Mouse (Mus musculus) small intestine, adult 10 weeks (tissue): ENCODE measurements around the gene Tet1. TPM values are rescaled to one million over a fixed set of nuclear protein-coding genes. Genes with fewer than 3 reads are reported as not detected.

ENCODE experiments used
- polyA plus RNA-seq: library from polyadenylated mRNA; stranded (reverse); fragments of 350-450 nt; fragmentation: Illumina TruSeq; extraction: RNeasy Lipid Tissue Mini Kit (QIAGEN cat#74804); gene quantifications from one replicate; pipeline ENCODE4 v1.2.3, GENCODE M21; 2014; ENCODE audit warnings: low replicate concordance

Gene Tet1
- polyA plus RNA-seq = 0.82 TPM

GRCm38 (mm10) chr10:62908896-62909295 lies at the start of gene Tet1:
TSS of gene Tet1 (minus strand) at chr10:62908996.

GRCm38 (mm10) chr10:62946738-62947471 lies 38.1 kb upstream of the Tet1 start, which contains the start of gene Dna2:
TSS of gene Dna2 (plus strand) at chr10:62947026.

GRCm38 (mm10) chr10:62919925-62920765 lies 11.3 kb upstream of the Tet1 start, which contains the start of gene Slc25a16:
TSS of gene Slc25a16 (plus strand) at chr10:62920633.

GRCm38 (mm10) chr10:62792177-62793090 lies 116.4 kb downstream of the Tet1 start, which contains the start of gene Ccar1:
TSS of gene Ccar1 (minus strand) at chr10:62792286.

Other genes starting within 250 kb of the Tet1 start
- 0.89 TPM for gene Stox1, start 182.9 kb downstream of the Tet1 start, polyA plus RNA-seq
- gene Ccar1, start 116.7 kb downstream of the Tet1 start, polyA plus RNA-seq = 192 TPM
- 39.1 TPM for gene Slc25a16, start 11.6 kb upstream of the Tet1 start, polyA plus RNA-seq
- 19.3 TPM for gene Dna2, start 38.0 kb upstream of the Tet1 start, polyA plus RNA-seq
- 19.3 TPM for gene Rufy2, start 71.2 kb upstream of the Tet1 start, polyA plus RNA-seq
- gene Hnrnph3, start 115.2 kb upstream of the Tet1 start, polyA plus RNA-seq = 86.6 TPM
- 141 TPM for gene Pbld2, start 115.3 kb upstream of the Tet1 start, polyA plus RNA-seq
- gene Pbld1, start 151.2 kb upstream of the Tet1 start, polyA plus RNA-seq = 13.6 TPM
- 0.33 TPM for gene Atoh7, start 190.7 kb upstream of the Tet1 start, polyA plus RNA-seq